Mouse (Mus musculus) heart, postnatal 0 days (tissue): ENCODE measurements around the gene Gria2. TPM values are rescaled to one million over a fixed set of nuclear protein-coding genes. Genes with fewer than 3 reads are reported as not detected.

Source experiments
- ATAC-seq: fragments of 200-750 bp; cut with Nextera tagmentation; 2 replicates; pipeline ENCODE4 v1.8.0; 2017; ENCODE audit warnings: low read depth, moderate number of reproducible peaks, moderate library complexity; ENCODE audit not compliant: insufficient read depth
- DNase-seq: peaks from one replicate; pipeline ENCODE4 v3.0.0-alpha.2; 2016; ENCODE audit warnings: low spot score
- H3K27ac ChIP-seq: fragments of 300-500 bp; sonication (generic); 2 replicates; pipeline ENCODE4 v1.5.1; 2014; ENCODE audit warnings: low read depth, mild to moderate bottlenecking
- H3K27me3 ChIP-seq: fragments of 300-500 bp; sonication (generic); 2 replicates; pipeline ENCODE4 v1.6.1; 2014; ENCODE audit warnings: low read length, mixed read lengths; ENCODE audit not compliant: control insufficient read depth, insufficient read depth
- H3K36me3 ChIP-seq: fragments of 300-500 bp; sonication (generic); replicated peaks from 2 replicates; pipeline ENCODE4 v1.6.1; 2014; ENCODE audit warnings: low read length, mixed read lengths; ENCODE audit not compliant: control insufficient read depth, insufficient read depth
- H3K4me1 ChIP-seq: fragments of 300-500 bp; sonication (generic); 2 replicates; pipeline ENCODE4 v1.6.1; 2014; ENCODE audit warnings: antibody characterized with exemption; ENCODE audit not compliant: control insufficient read depth, insufficient read depth
- H3K4me2 ChIP-seq: fragments of 300-500 bp; sonication (generic); 2 replicates; pipeline ENCODE4 v1.6.1; 2014; ENCODE audit warnings: low read depth, mild to moderate bottlenecking, low read length, moderate library complexity
- H3K4me3 ChIP-seq: fragments of 300-500 bp; sonication (generic); 2 replicates; pipeline ENCODE4 v1.5.1; 2014; ENCODE audit warnings: low read depth, low read length
- H3K9ac ChIP-seq: fragments of 300-500 bp; sonication (generic); replicated peaks from 2 replicates; pipeline ENCODE4 v1.6.1; 2014; ENCODE audit warnings: low read depth, low read length, mixed read lengths
- H3K9me3 ChIP-seq: fragments of 300-500 bp; sonication (generic); replicated peaks from 2 replicates; pipeline ENCODE4 v1.6.1; 2016; ENCODE audit warnings: low read length; ENCODE audit not compliant: control insufficient read depth
- CTCF ChIP-seq: IDR thresholded peaks from 2 replicates; pipeline ENCODE4 v1.5.1; 2016; ENCODE audit warnings: antibody characterized with exemption, control low read depth, low read depth
- EP300 ChIP-seq: IDR thresholded peaks from 2 replicates; pipeline ENCODE4 v1.6.1; 2016; ENCODE audit warnings: antibody characterized with exemption, low read depth
- WGBS: fragments of 180-500 bp; shearing (Covaris S2); extraction: QIAGEN DNeasy Blood & Tissue Kit; methylation state at CpG from one replicate; pipeline ENCODE4 v1.1.7; 2014; 5-methylcytosine and 5-hydroxymethylcytosine counted together
- microRNA-seq: library from miRNA; unstranded; fragments of <30 nt; microRNA quantifications from one replicate; pipeline ENCODE4, GENCODE M21; 2016
- polyA plus RNA-seq: library from polyadenylated mRNA; unstranded; fragments of >200 nt; fragmentation: Nextera tagmentation; extraction: Ambion mirVana; gene quantifications from 2 replicates; pipeline ENCODE4 v1.2.1, GENCODE M21; 2015
- total RNA-seq: library from RNA; depleted of rRNA; stranded (reverse); fragments of >200 nt; gene quantifications from 2 replicates; pipeline ENCODE4 v1.2.3, GENCODE M21; 2014; ENCODE audit warnings: low replicate concordance; rRNA removed

Gene Gria2
- total and polyA plus RNA-seq, 2 experiments from 2014 or later = 0.03 TPM; not detected in 1

DNA sequence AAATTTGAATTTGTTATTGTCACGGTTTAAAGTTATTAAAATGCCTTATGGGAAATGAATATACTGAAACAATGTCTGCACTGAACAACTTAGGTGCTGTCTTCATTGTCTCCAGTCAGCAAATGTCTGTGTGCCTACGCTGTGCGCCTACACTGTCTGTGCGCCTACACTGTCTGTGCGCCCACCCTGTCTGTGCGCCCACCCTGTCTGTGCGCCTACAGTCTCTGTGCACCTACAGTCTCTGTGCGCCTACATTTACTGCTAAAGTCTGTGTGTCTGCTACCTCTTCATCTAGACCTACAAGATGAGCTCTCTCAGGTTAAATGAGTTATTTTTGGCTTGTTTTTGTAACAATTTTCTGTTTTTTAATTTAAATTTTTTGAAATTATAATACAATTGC, 107.7 kb downstream of the Gria2 start:
- Histone ChIP-seq H3K4me1 (no peaks in the 10 kb centered on the region), H3K27me3 (no peaks in the 10 kb centered on the region), H3K36me3 (no peaks in the 10 kb centered on the region), H3K9me3 (no peaks in the 10 kb centered on the region), H3K9ac (no peak overlapping the region), H3K27ac (no peak overlapping the region), H3K4me2 (no peak overlapping the region), H3K4me3 (no peak overlapping the region)
- TF ChIP-seq EP300 (no peak), CTCF (no peak)
- WGBS = 92% methylated on average over 8 of the region's 8 CpGs
- no peak for ATAC-seq
- DNase-seq = no peak

DNA sequence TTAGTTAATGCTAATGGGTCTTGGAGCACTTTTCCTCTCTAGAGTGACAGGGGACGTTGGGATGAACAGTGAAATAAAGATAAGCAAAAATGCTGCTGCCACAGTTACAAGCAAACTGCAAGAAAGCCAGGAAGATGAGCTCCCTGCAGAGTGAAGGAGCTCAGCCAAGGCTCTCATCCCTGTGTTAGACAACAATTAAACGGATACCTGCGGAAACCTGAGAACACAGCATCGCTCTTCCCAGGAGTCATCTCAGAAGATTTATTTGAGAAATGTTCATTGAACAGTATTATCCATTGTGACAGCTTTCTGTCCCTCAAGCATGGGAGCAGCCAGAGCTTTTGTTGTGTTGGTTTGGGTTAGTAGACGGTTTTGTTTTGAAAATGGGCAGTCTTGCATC, 137.5 kb downstream of the Gria2 start:
- Histone ChIP-seq H3K36me3 (no peaks in the 10 kb centered on the region), H3K9ac (no peak overlapping the region), H3K9me3 (no peaks in the 10 kb centered on the region), H3K4me2 (no peak overlapping the region), H3K4me3 (no peak overlapping the region), H3K27me3 (no peaks in the 10 kb centered on the region), H3K4me1 (no peaks in the 10 kb centered on the region), H3K27ac (no peak overlapping the region)
- DNase-seq = no peak
- no peak for TF ChIP-seq EP300
- no peak for TF ChIP-seq CTCF
- ATAC-seq = no peak
- WGBS = 64% methylated on average over 5 of the region's 5 CpGs

DNA sequence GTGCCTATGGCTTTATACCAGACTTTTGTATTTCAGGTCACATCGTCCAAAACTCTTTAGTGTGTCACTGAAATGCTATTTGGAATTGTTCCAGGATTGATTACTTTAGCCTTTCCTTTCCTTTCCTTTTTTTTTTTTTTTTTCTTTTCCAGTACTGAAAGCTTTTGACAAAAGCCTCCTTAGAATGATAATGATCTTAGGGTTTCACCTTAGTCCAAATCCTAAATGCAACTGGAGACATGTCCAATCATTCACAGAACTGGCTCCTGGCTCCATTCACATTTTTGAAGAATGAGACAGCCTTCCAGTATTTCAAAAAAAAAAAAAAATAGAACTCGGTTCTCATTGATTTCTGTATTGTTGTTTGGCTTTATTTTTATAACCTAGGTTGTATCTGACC, 139.3 kb downstream of the Gria2 start:
- H3K4me3 ChIP-seq = no peak overlapping the region
- no peaks in the 10 kb centered on the region for H3K36me3 ChIP-seq
- WGBS = 52% methylated on average over 2 of the region's 2 CpGs
- no peak for DNase-seq
- ATAC-seq = no peak
- H3K9ac ChIP-seq = no peak overlapping the region
- H3K27ac ChIP-seq = no peak overlapping the region
- H3K4me2 ChIP-seq = no peak overlapping the region
- H3K9me3 ChIP-seq = no peaks in the 10 kb centered on the region
- TF ChIP-seq EP300 (no peak), CTCF (no peak)
- H3K27me3 ChIP-seq = no peaks in the 10 kb centered on the region
- no peaks in the 10 kb centered on the region for H3K4me1 ChIP-seq

DNA sequence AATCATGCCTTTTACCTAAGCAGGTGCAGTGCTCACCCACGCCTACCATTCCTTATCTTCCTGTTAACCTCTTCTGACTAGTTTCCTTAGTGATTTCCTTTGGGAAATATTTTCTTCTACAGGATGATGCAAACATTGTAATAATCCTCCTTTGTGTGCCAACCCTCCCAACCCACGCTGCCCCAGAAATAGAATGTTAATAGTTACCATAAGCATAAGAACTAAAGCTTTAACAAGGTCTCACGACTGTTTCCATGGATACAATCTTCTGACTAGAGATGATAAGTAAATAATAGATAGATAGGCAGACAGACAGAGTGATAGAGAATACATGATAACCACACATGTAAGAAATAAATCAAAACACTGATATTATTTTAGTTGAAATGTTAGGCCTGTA, 140.8 kb downstream of the Gria2 start:
- DNase-seq (no peak), ATAC-seq (no peak)
- TF ChIP-seq CTCF (no peak), EP300 (no peak)
- Histone ChIP-seq H3K9me3 (no peaks in the 10 kb centered on the region), H3K9ac (no peak overlapping the region), H3K36me3 (no peaks in the 10 kb centered on the region), H3K4me3 (no peak overlapping the region), H3K4me2 (no peak overlapping the region), H3K27me3 (no peaks in the 10 kb centered on the region), H3K27ac (no peak overlapping the region), H3K4me1 (no peaks in the 10 kb centered on the region)
- WGBS = 43% methylated on average over 3 of the region's 3 CpGs

DNA sequence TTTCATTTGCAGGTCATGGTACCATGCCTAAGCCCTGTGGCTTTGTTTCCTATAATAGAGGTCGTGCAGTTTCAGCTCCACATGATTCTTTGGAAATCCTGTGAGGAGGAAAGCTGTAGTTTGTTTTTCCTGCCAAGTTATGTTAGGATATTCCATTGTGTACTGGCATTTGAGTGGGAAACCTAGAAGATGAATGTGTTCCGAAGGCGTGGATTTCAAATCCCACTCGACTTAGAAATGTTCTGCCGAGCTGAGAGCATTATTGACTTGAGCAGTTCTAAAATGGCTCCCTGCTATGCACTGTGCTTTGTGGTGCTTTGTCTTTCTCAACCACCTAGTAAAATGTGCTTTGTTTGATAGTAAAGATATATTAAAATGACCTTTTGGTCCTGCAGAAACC, 150.4 kb downstream of the Gria2 start:
- DNase-seq (no peak), ATAC-seq (no peak)
- no peaks in the 10 kb centered on the region for H3K9me3 ChIP-seq
- H3K27me3 ChIP-seq = no peaks in the 10 kb centered on the region
- no peak overlapping the region for H3K4me2 ChIP-seq
- no peaks in the 10 kb centered on the region for H3K36me3 ChIP-seq
- no peak overlapping the region for H3K4me3 ChIP-seq
- 73% methylated on average over 5 of the region's 5 CpGs for WGBS
- TF ChIP-seq CTCF = no peak
- TF ChIP-seq EP300 = no peak
- no peaks in the 10 kb centered on the region for H3K4me1 ChIP-seq
- H3K9ac ChIP-seq = no peak overlapping the region
- H3K27ac ChIP-seq = no peak overlapping the region

Small RNA genes lying within 50 kb of the gene (microRNA-seq; reads per million reads assigned to microRNA genes)
- not detected for gene Gm25749

Other genes starting within 250 kb of the Gria2 start
- 0.46 and 0.53 TPM in 2 replicates for gene Glrb, start 110.8 kb upstream of the Gria2 start, total RNA-seq
- gene Glrb, start 110.8 kb upstream of the Gria2 start, polyA plus RNA-seq = 0.25 and 0.55 TPM in 2 replicates
- 0.77 and 4.1 TPM in 2 replicates for gene Pdgfc, start 233.6 kb upstream of the Gria2 start, total RNA-seq
- 1.7 and 1.8 TPM in 2 replicates for gene Pdgfc, start 233.6 kb upstream of the Gria2 start, polyA plus RNA-seq